Mouse (Mus musculus) forebrain, embryonic 14.5 days (tissue): ENCODE measurements around the gene Arf1. TPM values are rescaled to one million over a fixed set of nuclear protein-coding genes. Genes with fewer than 3 reads are reported as not detected.

Experiments
- ATAC-seq: fragments of 200-750 bp; cut with Nextera tagmentation; 2 replicates; pipeline ENCODE4 v1.8.0; 2017; ENCODE audit warnings: mild to moderate bottlenecking, moderate library complexity
- DNase-seq: peaks from one replicate; pipeline ENCODE4 v3.0.0-alpha.2; 2015; ENCODE audit warnings: low spot score
- H3K27ac ChIP-seq: fragments of 300-500 bp; sonication (generic); 2 replicates; pipeline ENCODE4 v1.5.1; 2014; ENCODE audit warnings: low read depth, mild to moderate bottlenecking, control low read depth, low read length, moderate library complexity
- H3K27me3 ChIP-seq: fragments of 300-500 bp; sonication (generic); replicated peaks from 2 replicates; pipeline ENCODE4 v1.6.1; 2014; ENCODE audit warnings: low read length, control low read depth, mixed read lengths; ENCODE audit not compliant: control insufficient read depth, insufficient read depth
- H3K36me3 ChIP-seq: fragments of 300-500 bp; sonication (generic); 2 replicates; pipeline ENCODE4 v1.6.1; 2014; ENCODE audit warnings: low read length, control low read depth; ENCODE audit not compliant: control insufficient read depth, insufficient read depth
- H3K4me1 ChIP-seq: fragments of 300-500 bp; sonication (generic); 2 replicates; pipeline ENCODE4 v1.6.1; 2014; ENCODE audit warnings: antibody characterized with exemption, low read length, control low read depth; ENCODE audit not compliant: control insufficient read depth, insufficient read depth
- H3K4me2 ChIP-seq: fragments of 300-500 bp; sonication (generic); 2 replicates; pipeline ENCODE4 v1.6.1; 2014; ENCODE audit warnings: mild to moderate bottlenecking, control low read depth, low read length
- H3K4me3 ChIP-seq: fragments of 300-500 bp; sonication (generic); 2 replicates; pipeline ENCODE4 v1.5.1; 2014; ENCODE audit warnings: low read depth, low read length, control low read depth
- H3K9ac ChIP-seq: fragments of 300-500 bp; sonication (generic); 2 replicates; pipeline ENCODE4 v1.6.1; 2014; ENCODE audit warnings: mild to moderate bottlenecking, low read length, control low read depth, moderate library complexity
- H3K9me3 ChIP-seq: fragments of 300-500 bp; sonication (generic); replicated peaks from 2 replicates; pipeline ENCODE4 v1.6.1; 2016; ENCODE audit warnings: low read length, control low read depth, mixed read lengths; ENCODE audit not compliant: control insufficient read depth
- WGBS: fragments of 180-500 bp; shearing (Covaris S2); extraction: QIAGEN DNeasy Blood & Tissue Kit; methylation state at CpG from one replicate; pipeline ENCODE4 v1.1.7; 2014; 5-methylcytosine and 5-hydroxymethylcytosine counted together
- polyA plus RNA-seq: library from polyadenylated mRNA; unstranded; fragments of >200 nt; fragmentation: Nextera tagmentation; extraction: Ambion mirVana; gene quantifications from 2 replicates; pipeline ENCODE4 v1.2.1, GENCODE M21; 2014

Gene Arf1
- polyA plus RNA-seq, 1 experiment from 2014 or later: 666 TPM

DNA sequence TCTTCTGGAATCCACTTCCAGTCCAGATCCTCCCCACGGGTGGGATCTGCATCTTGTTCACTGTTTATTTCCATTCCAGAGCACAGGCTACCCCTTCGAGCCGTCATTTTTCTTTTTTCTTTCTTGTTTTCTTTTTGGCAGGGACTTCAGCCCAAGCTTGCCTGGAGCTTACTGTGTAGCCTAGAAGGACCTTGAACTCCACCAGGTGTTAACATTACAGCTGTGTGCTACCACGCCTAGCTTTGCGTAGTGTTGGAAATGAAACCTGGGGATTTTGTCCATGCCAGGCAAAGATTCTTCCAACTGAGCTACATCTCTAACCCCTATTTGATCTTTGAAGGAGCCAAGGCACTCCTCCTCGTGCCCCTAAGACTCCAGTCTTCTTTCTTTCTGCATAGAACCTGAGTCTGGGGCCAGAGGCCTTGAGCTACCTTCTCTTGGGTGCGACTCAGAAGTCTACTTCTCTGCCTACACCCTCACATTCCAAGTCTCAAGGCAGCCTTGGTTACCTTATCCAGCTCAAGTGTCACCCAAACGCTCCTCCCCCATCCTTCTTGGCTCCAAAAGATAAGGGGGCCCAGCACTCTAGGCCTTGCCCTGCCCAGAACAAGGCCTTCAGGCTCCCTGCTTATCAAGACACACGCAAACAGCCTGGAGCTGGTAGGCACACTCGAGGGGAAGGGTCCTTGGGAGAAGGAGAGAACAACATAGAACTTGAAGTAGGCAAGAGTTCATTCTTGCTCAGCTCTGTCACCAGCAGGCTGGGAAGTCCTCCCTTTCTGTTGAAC, 32.8 kb upstream of the Arf1 start:
- WGBS: 85% methylated on average over 10 of the region's 10 CpGs
- H3K27ac ChIP-seq: no peak overlapping the region
- H3K4me2 ChIP-seq: no peak overlapping the region
- H3K4me1 ChIP-seq: peaks cover 4% of the 10 kb centered on the region; the same call in 1 of the 2 replicates
- peaks cover 14% of the 10 kb centered on the region for H3K27me3 ChIP-seq
- H3K36me3 ChIP-seq: no peaks in the 10 kb centered on the region
- DNase-seq (no peak), ATAC-seq (no peak)
- H3K9ac ChIP-seq: no peak overlapping the region
- H3K9me3 ChIP-seq: no peaks in the 10 kb centered on the region
- no peak overlapping the region for H3K4me3 ChIP-seq

- no peak for DNase-seq
- no peak for ATAC-seq
- Histone ChIP-seq H3K4me3 (no peak overlapping the region), H3K4me1 (peaks cover 3% of the 10 kb centered on the region; the same call in 1 of the 2 replicates), H3K27me3 (peaks cover 4% of the 10 kb centered on the region; the same call in 1 of the 2 replicates), H3K36me3 (no peaks in the 10 kb centered on the region), H3K4me2 (no peak overlapping the region), H3K9ac (no peak overlapping the region), H3K27ac (no peak overlapping the region), H3K9me3 (no peaks in the 10 kb centered on the region)
- 86% methylated on average over 7 of the region's 7 CpGs for WGBS
Measured at GRCm38 (mm10) chr11:59259647-59260046, 31.6 kb upstream of the Arf1 start.

DNA sequence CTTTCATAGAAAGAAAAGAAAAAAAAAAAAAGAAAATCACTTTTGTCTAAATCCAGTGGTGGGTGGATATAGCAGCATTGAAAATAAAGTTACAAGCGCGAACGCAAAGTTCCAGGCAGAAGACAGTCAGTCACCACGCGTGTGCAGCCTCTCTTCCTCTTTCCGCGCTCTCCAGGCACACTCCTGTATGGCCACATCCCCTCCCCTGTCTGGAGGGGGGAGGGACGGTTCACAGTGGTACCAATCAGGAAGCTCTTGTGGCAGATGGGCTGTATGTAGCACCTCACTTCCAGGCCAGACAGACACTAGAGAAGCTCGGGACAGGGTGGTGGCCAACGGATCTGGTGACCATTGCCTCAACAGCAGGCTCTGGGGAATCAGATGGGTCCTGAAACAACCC, 20.0 kb upstream of the Arf1 start:
- Histone ChIP-seq H3K27me3 (no peaks in the 10 kb centered on the region), H3K27ac (no peak overlapping the region)
- ATAC-seq: no peak

DNA sequence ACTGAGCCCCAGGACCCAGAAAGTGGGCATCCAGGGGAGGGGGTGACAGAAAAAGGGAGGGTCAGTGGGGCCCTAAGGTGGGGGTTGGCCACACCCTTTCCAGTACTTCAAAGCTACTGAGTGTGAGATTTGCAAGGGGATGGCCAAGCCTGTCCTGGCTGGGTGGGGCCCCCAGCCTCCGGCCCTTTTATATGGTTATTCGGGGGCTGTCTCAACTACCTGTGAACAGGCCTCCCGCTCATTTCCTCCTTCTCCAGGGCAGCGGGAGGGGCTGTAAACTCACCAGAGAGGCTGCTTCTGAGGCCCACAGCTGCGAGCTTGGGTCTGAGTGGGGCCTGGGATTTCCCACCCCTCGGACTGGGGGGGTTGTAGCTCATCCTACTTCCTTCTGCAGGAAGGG, 15.8 kb upstream of the Arf1 start:
- WGBS: 53% methylated on average over 6 of the region's 6 CpGs

More for the DNA sequence above, 20.0 kb upstream of the Arf1 start:
- no peak overlapping the region for H3K4me2 ChIP-seq
- H3K4me1 ChIP-seq: no peaks in the 10 kb centered on the region
- WGBS: 72% methylated on average over 10 of the region's 10 CpGs
- H3K9me3 ChIP-seq: no peaks in the 10 kb centered on the region
- H3K4me3 ChIP-seq: no peak overlapping the region
- no peak overlapping the region for H3K9ac ChIP-seq
- DNase-seq: no peak
- no peaks in the 10 kb centered on the region for H3K36me3 ChIP-seq

GRCm38 (mm10) chr11:59241841-59242240, 13.8 kb upstream of the Arf1 start:
- H3K4me3 ChIP-seq: no peak overlapping the region
- DNase-seq (no peak), ATAC-seq (no peak)
- no peaks in the 10 kb centered on the region for H3K9me3 ChIP-seq
- H3K4me1 ChIP-seq: peaks cover 9% of the 10 kb centered on the region
- WGBS: 70% methylated on average over 3 of the region's 3 CpGs
- no peak overlapping the region for H3K4me2 ChIP-seq
- no peaks in the 10 kb centered on the region for H3K27me3 ChIP-seq
- no peak overlapping the region for H3K27ac ChIP-seq
- H3K9ac ChIP-seq: no peak overlapping the region
- no peaks in the 10 kb centered on the region for H3K36me3 ChIP-seq

More for the DNA sequence above, 15.8 kb upstream of the Arf1 start:
- no peak overlapping the region for H3K9ac ChIP-seq
- no peak overlapping the region for H3K4me3 ChIP-seq
- no peaks in the 10 kb centered on the region for H3K9me3 ChIP-seq
- H3K4me1 ChIP-seq: peaks cover 5% of the 10 kb centered on the region; the same call in 1 of the 2 replicates
- H3K27ac ChIP-seq: no peak overlapping the region
- H3K36me3 ChIP-seq: no peaks in the 10 kb centered on the region
- H3K4me2 ChIP-seq: no peak overlapping the region
- H3K27me3 ChIP-seq: no peaks in the 10 kb centered on the region
- no peak for DNase-seq
- no peak for ATAC-seq

DNA sequence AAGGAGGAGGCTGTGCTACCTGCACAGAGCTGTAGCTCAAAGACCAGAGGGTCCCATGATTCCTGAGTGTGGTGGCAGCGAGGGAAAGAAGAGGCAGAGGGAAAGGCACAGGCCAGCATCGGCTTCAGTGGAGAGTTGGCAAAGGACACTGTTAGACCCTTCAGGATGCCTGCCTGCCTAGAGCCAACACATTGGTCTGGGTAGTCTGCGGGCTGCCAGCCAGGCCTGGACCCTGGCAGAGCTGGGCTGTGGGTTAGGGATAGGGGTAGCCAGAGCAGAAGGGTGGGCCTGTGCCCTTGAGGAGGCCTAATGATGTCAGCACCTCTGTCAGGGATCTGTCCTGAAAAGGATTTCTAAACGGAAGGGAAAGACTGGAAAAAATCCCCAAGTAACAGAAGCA, 11.7 kb upstream of the Arf1 start:
- Histone ChIP-seq H3K4me3 (no peak overlapping the region), H3K27ac (no peak overlapping the region), H3K9ac (no peak overlapping the region), H3K9me3 (no peaks in the 10 kb centered on the region), H3K4me2 (no peak overlapping the region), H3K4me1 (peaks cover 9% of the 10 kb centered on the region), H3K27me3 (no peaks in the 10 kb centered on the region), H3K36me3 (no peaks in the 10 kb centered on the region)
- DNase-seq: no peak
- ATAC-seq: no peak
- WGBS: 83% methylated on average over 4 of the region's 4 CpGs

GRCm38 (mm10) chr11:59239428-59239785, 11.3 kb upstream of the Arf1 start:
- 54% methylated on average over 4 of the region's 4 CpGs for WGBS
- Histone ChIP-seq H3K27ac (no peak overlapping the region), H3K9me3 (no peaks in the 10 kb centered on the region), H3K4me1 (peaks cover 9% of the 10 kb centered on the region), H3K27me3 (no peaks in the 10 kb centered on the region), H3K9ac (no peak overlapping the region), H3K4me3 (no peak overlapping the region), H3K36me3 (no peaks in the 10 kb centered on the region), H3K4me2 (no peak overlapping the region)
- DNase-seq (no peak), ATAC-seq (no peak)

- WGBS: 4% methylated on average over 15 of the region's 15 CpGs
- Histone ChIP-seq H3K36me3 (no peaks in the 10 kb centered on the region), H3K27ac (no peak overlapping the region), H3K4me3 (no peak overlapping the region), H3K4me2 (no peak overlapping the region), H3K4me1 (peaks cover 9% of the 10 kb centered on the region), H3K27me3 (no peaks in the 10 kb centered on the region), H3K9me3 (no peaks in the 10 kb centered on the region), H3K9ac (no peak overlapping the region)
- peak; percentile 75 for ATAC-seq
- peak; percentile 74 for DNase-seq
Measured at GRCm38 (mm10) chr11:59238525-59239427, 10.7 kb upstream of the Arf1 start.

- Histone ChIP-seq H3K36me3 (no peaks in the 10 kb centered on the region), H3K4me2 (no peak overlapping the region), H3K9ac (no peak overlapping the region), H3K27me3 (no peaks in the 10 kb centered on the region), H3K27ac (no peak overlapping the region), H3K9me3 (no peaks in the 10 kb centered on the region), H3K4me1 (no peaks in the 10 kb centered on the region), H3K4me3 (no peak overlapping the region)
- 73% methylated on average over 2 of the region's 2 CpGs for WGBS
- DNase-seq (no peak), ATAC-seq (no peak)
Measured at GRCm38 (mm10) chr11:59232797-59233196, 4.7 kb upstream of the Arf1 start.
